8 mouse cellular contexts compared by ENCODE assay signal in genomic region chr4:95924210-95925184, GRCm38 (mm10). TPM values are rescaled to one million over a fixed set of nuclear protein-coding genes. Genes with fewer than 3 reads are reported as not detected.
DNase-seq lines count a peak whose midpoint lies in the region; ATAC-seq and TF ChIP-seq lines count a peak whose summit lies in the region.

No protein-coding gene starts in this region.

- CTCF ChIA-PET in Patski (lab: Charles Lee) = interaction anchor here (0.8 to 3.2 kb wide), 5 partner anchors 10 to 50 kb away, joined by 3 to 9 read pairs (median 5); no protein-coding TSS in a partner anchor

- no peak overlapping the region for H3K4me3 ChIP-seq in hindbrain, embryonic 15.5 days

- TF ChIP-seq CTCF in Patski (IDR thresholded peaks at IDR 0.05) = peak; percentile 88

- H3K9me3 ChIP-seq in hindbrain, embryonic 15.5 days = no peaks in the 10 kb centered on the region

- WGBS in hindbrain, embryonic 15.5 days = 17% methylated on average over 7 of the region's 7 CpGs

- in situ Hi-C loops in Patski (cut with MboI; ENCODE audit: low pct_unique_long_range_greater_than_20kb) = loop anchor here (5.0 kb wide), 3 partner anchors 37 to 917 kb away; no protein-coding TSS in a partner anchor

- H3K27ac ChIP-seq in hindbrain, embryonic 15.5 days (replicated peaks) = no peak overlapping the region

- no peak for DNase-seq in Patski (ENCODE audit: low read depth, low spot score)
- peak; percentile 49 for DNase-seq in cerebellum, adult 9-10 months
- DNase-seq in frontal cortex, postnatal 14 days (ENCODE audit: low spot score in 2 of 2) = peak; percentile 45 to 77
- DNase-seq in layer of hippocampus, postnatal 25 days (ENCODE audit: extremely low spot score in 1 of 2, low spot score in 1 of 2) = peak; percentile 67 to 87
- DNase-seq in right cerebral cortex, adult 18-20 months = peak; percentile 77
- peak; percentile 54 to 65 for DNase-seq in urinary bladder, adult 18-20 months (ENCODE audit: low spot score in 2 of 2)

- no peaks in the 10 kb centered on the region for H3K36me3 ChIP-seq in hindbrain, embryonic 15.5 days

- H3K4me1 ChIP-seq in hindbrain, embryonic 15.5 days (replicated peaks) = 0 out of 2 replicates have a peak, but pooled peaks cover 2% of the 10 kb centered on the region

- no peak for ATAC-seq in Patski
- ATAC-seq in hindbrain, embryonic 15.5 days (ENCODE audit: low FRiP score, low read depth) = peak; percentile 76; the same call in 1 of the 2 replicates
- peak; percentile 96 for ATAC-seq in megakaryocyte, adult 5-6 weeks (ENCODE audit: poor library complexity, severe bottlenecking)

- POLR2A ChIA-PET in Patski (lab: Charles Lee) = no interaction called here

- no peaks in the 10 kb centered on the region for H3K27me3 ChIP-seq in Patski
- no peaks in the 10 kb centered on the region for H3K27me3 ChIP-seq in hindbrain, embryonic 15.5 days

- peak overlapping the region; percentile 36 for H3K4me2 ChIP-seq in hindbrain, embryonic 15.5 days

- no peak overlapping the region for H3K9ac ChIP-seq in hindbrain, embryonic 15.5 days

RNA-seq across cellular contexts. Expression of gene Hook1, which starts 42.5 kb away (rescaled TPM):
- 24.7 TPM for polyA plus RNA-seq in Patski (2021)
- polyA plus RNA-seq in hindbrain, embryonic 15.5 days (2015; fragmentation: Nextera tagmentation; extraction: Ambion mirVana) = 60.8 and 63.4 TPM in 2 replicates
- total RNA-seq in layer of hippocampus, postnatal 25 days (2021) = 10 to 100 TPM; 50.5 to 61.4 TPM
- 2.0 and 3.6 TPM in 2 replicates for total RNA-seq in megakaryocyte, adult 5-6 weeks (2015)
- 2.9 and 8.1 TPM in 2 replicates for total RNA-seq in megakaryocyte, adult 5-6 weeks (2017)

Comparison
In these comparisons a context has a peak if more than half of its experiments do, and no peak if none do; other contexts are left out.
1. RNA of gene Hook1, which starts 42.5 kb away (total RNA-seq): 50.5 to 61.4 TPM in layer of hippocampus, postnatal 25 days; 2.0 to 8.1 TPM in megakaryocyte, adult 5-6 weeks; every median in the first group is over 4 times any median in the second.